Mouse (Mus musculus): ENCODE measurements at regions not wholly inside any gene's neighbourhood (a gene's known extent, or its start where the extent isn't known, plus 50 kb on each side); places are given as distances from the start of the nearest gene placed in this dataset.

GRCm38 (mm10) chr3:120047238-120047637, 263.0 kb upstream of the Ptbp2 start:
- WGBS, result 92% methylated on average over 3 of the region's 3 CpGs
- no peak overlapping the region for H3K4me2 ChIP-seq (ENCODE audit: low read length)
- DNase-seq (ENCODE audit: low spot score), result no peak

GRCm38 (mm10) chr3:120037526-120037925, 253.3 kb upstream of the Ptbp2 start:
- Histone ChIP-seq H3K36me3 (ENCODE audit: control insufficient read depth, insufficient read depth, low read length) (no peaks in the 10 kb centered on the region), H3K9me3 (ENCODE audit: control insufficient read depth, low read length) (no peaks in the 10 kb centered on the region), H3K4me3 (ENCODE audit: low read depth, low read length) (no peak overlapping the region), H3K4me1 (replicated peaks; ENCODE audit: control insufficient read depth, insufficient read depth, low read length) (no peaks in the 10 kb centered on the region), H3K9ac (ENCODE audit: low read length) (no peak overlapping the region), H3K27ac (ENCODE audit: low read depth) (no peak overlapping the region), H3K27me3 (replicated peaks; ENCODE audit: control insufficient read depth, insufficient read depth, low read length) (no peaks in the 10 kb centered on the region), H3K4me2 (ENCODE audit: low read length) (no peak overlapping the region)
- ATAC-seq (replicated peaks; ENCODE audit: low FRiP score, low TSS enrichment, low read depth) (no peak), DNase-seq (ENCODE audit: low spot score) (no peak)
- WGBS, result 91% methylated on average over 3 of the region's 3 CpGs

More at GRCm38 (mm10) chr3:120047238-120047637, 263.0 kb upstream of the Ptbp2 start:
- no peaks in the 10 kb centered on the region for H3K36me3 ChIP-seq (ENCODE audit: control insufficient read depth, insufficient read depth, low read length)
- H3K27ac ChIP-seq (ENCODE audit: low read depth), result no peak overlapping the region
- no peaks in the 10 kb centered on the region for H3K27me3 ChIP-seq (replicated peaks; ENCODE audit: control insufficient read depth, insufficient read depth, low read length)
- no peaks in the 10 kb centered on the region for H3K9me3 ChIP-seq (ENCODE audit: control insufficient read depth, low read length)
- H3K4me1 ChIP-seq (replicated peaks; ENCODE audit: control insufficient read depth, insufficient read depth, low read length), result no peaks in the 10 kb centered on the region
- H3K4me3 ChIP-seq (ENCODE audit: low read depth, low read length), result no peak overlapping the region
- no peak overlapping the region for H3K9ac ChIP-seq (ENCODE audit: low read length)
- no peak for ATAC-seq (replicated peaks; ENCODE audit: low FRiP score, low TSS enrichment, low read depth)

- Histone ChIP-seq H3K27me3 (replicated peaks; ENCODE audit: control insufficient read depth, insufficient read depth, low read length) (no peaks in the 10 kb centered on the region), H3K4me3 (ENCODE audit: low read depth, low read length) (no peak overlapping the region), H3K4me2 (ENCODE audit: low read length) (no peak overlapping the region), H3K36me3 (ENCODE audit: control insufficient read depth, insufficient read depth, low read length) (no peaks in the 10 kb centered on the region), H3K4me1 (replicated peaks; ENCODE audit: control insufficient read depth, insufficient read depth, low read length) (no peaks in the 10 kb centered on the region), H3K27ac (ENCODE audit: low read depth) (no peak overlapping the region), H3K9ac (ENCODE audit: low read length) (no peak overlapping the region), H3K9me3 (ENCODE audit: control insufficient read depth, low read length) (no peaks in the 10 kb centered on the region)
- 90% methylated on average over 10 of the region's 10 CpGs for WGBS
- no peak for ATAC-seq (replicated peaks; ENCODE audit: low FRiP score, low TSS enrichment, low read depth)
- DNase-seq (ENCODE audit: low spot score), result no peak
Observed at GRCm38 (mm10) chr3:120019826-120020683, 235.8 kb upstream of the Ptbp2 start.

- H3K4me3 ChIP-seq (ENCODE audit: low read depth, low read length), result no peak overlapping the region
- no peaks in the 10 kb centered on the region for H3K4me1 ChIP-seq (replicated peaks; ENCODE audit: control insufficient read depth, insufficient read depth, low read length)
- no peak overlapping the region for H3K9ac ChIP-seq (ENCODE audit: low read length)
- no peak for ATAC-seq (replicated peaks; ENCODE audit: low FRiP score, low TSS enrichment, low read depth)
- no peak for DNase-seq (ENCODE audit: low spot score)
- 87% methylated on average over 7 of the region's 7 CpGs for WGBS
- no peaks in the 10 kb centered on the region for H3K27me3 ChIP-seq (replicated peaks; ENCODE audit: control insufficient read depth, insufficient read depth, low read length)
- no peaks in the 10 kb centered on the region for H3K36me3 ChIP-seq (ENCODE audit: control insufficient read depth, insufficient read depth, low read length)
- H3K4me2 ChIP-seq (ENCODE audit: low read length), result no peak overlapping the region
- no peaks in the 10 kb centered on the region for H3K9me3 ChIP-seq (ENCODE audit: control insufficient read depth, low read length)
- no peak overlapping the region for H3K27ac ChIP-seq (ENCODE audit: low read depth)
Observed at GRCm38 (mm10) chr3:120015376-120015775, 231.1 kb upstream of the Ptbp2 start.

- Histone ChIP-seq H3K4me2 (ENCODE audit: low read length) (no peak overlapping the region), H3K27ac (ENCODE audit: low read depth) (no peak overlapping the region), H3K27me3 (replicated peaks; ENCODE audit: control insufficient read depth, insufficient read depth, low read length) (no peaks in the 10 kb centered on the region), H3K4me1 (replicated peaks; ENCODE audit: control insufficient read depth, insufficient read depth, low read length) (no peaks in the 10 kb centered on the region), H3K36me3 (ENCODE audit: control insufficient read depth, insufficient read depth, low read length) (no peaks in the 10 kb centered on the region), H3K9me3 (ENCODE audit: control insufficient read depth, low read length) (no peaks in the 10 kb centered on the region), H3K4me3 (ENCODE audit: low read depth, low read length) (no peak overlapping the region), H3K9ac (ENCODE audit: low read length) (no peak overlapping the region)
- 18% methylated on average over 3 of the region's 3 CpGs for WGBS
- ATAC-seq (replicated peaks; ENCODE audit: low FRiP score, low TSS enrichment, low read depth), result no peak
- DNase-seq (ENCODE audit: low spot score), result no peak
Observed at GRCm38 (mm10) chr3:120011861-120012260, 227.6 kb upstream of the Ptbp2 start.

- ATAC-seq (replicated peaks; ENCODE audit: low FRiP score, low TSS enrichment, low read depth) (no peak), DNase-seq (ENCODE audit: low spot score) (no peak)
- Histone ChIP-seq H3K9ac (ENCODE audit: low read length) (no peak overlapping the region), H3K4me2 (ENCODE audit: low read length) (no peak overlapping the region), H3K9me3 (ENCODE audit: control insufficient read depth, low read length) (no peaks in the 10 kb centered on the region), H3K27ac (ENCODE audit: low read depth) (no peak overlapping the region), H3K27me3 (replicated peaks; ENCODE audit: control insufficient read depth, insufficient read depth, low read length) (no peaks in the 10 kb centered on the region), H3K4me1 (replicated peaks; ENCODE audit: control insufficient read depth, insufficient read depth, low read length) (no peaks in the 10 kb centered on the region), H3K4me3 (ENCODE audit: low read depth, low read length) (no peak overlapping the region), H3K36me3 (ENCODE audit: control insufficient read depth, insufficient read depth, low read length) (no peaks in the 10 kb centered on the region)
- WGBS, result 81% methylated on average over 3 of the region's 3 CpGs
Observed at GRCm38 (mm10) chr3:120008110-120008509, 223.8 kb upstream of the Ptbp2 start.

GRCm38 (mm10) chr3:120004588-120004987, 220.3 kb upstream of the Ptbp2 start:
- Histone ChIP-seq H3K27me3 (replicated peaks; ENCODE audit: control insufficient read depth, insufficient read depth, low read length) (no peaks in the 10 kb centered on the region), H3K9ac (ENCODE audit: low read length) (no peak overlapping the region), H3K4me3 (ENCODE audit: low read depth, low read length) (no peak overlapping the region), H3K36me3 (ENCODE audit: control insufficient read depth, insufficient read depth, low read length) (no peaks in the 10 kb centered on the region), H3K9me3 (ENCODE audit: control insufficient read depth, low read length) (no peaks in the 10 kb centered on the region), H3K27ac (ENCODE audit: low read depth) (no peak overlapping the region), H3K4me2 (ENCODE audit: low read length) (no peak overlapping the region), H3K4me1 (replicated peaks; ENCODE audit: control insufficient read depth, insufficient read depth, low read length) (no peaks in the 10 kb centered on the region)
- no peak for ATAC-seq (replicated peaks; ENCODE audit: low FRiP score, low TSS enrichment, low read depth)
- WGBS, result 87% methylated on average over 3 of the region's 3 CpGs
- DNase-seq (ENCODE audit: low spot score), result no peak

- Histone ChIP-seq H3K4me3 (ENCODE audit: low read depth, low read length) (no peak overlapping the region), H3K9me3 (ENCODE audit: control insufficient read depth, low read length) (no peaks in the 10 kb centered on the region), H3K9ac (ENCODE audit: low read length) (no peak overlapping the region), H3K36me3 (ENCODE audit: control insufficient read depth, insufficient read depth, low read length) (no peaks in the 10 kb centered on the region), H3K4me1 (replicated peaks; ENCODE audit: control insufficient read depth, insufficient read depth, low read length) (no peaks in the 10 kb centered on the region), H3K27me3 (replicated peaks; ENCODE audit: control insufficient read depth, insufficient read depth, low read length) (no peaks in the 10 kb centered on the region), H3K27ac (ENCODE audit: low read depth) (no peak overlapping the region), H3K4me2 (ENCODE audit: low read length) (no peak overlapping the region)
- DNase-seq (ENCODE audit: low spot score), result no peak
- no peak for ATAC-seq (replicated peaks; ENCODE audit: low FRiP score, low TSS enrichment, low read depth)
- 52% methylated on average over 5 of the region's 5 CpGs for WGBS
Observed at GRCm38 (mm10) chr3:120000281-120000680, 216.0 kb upstream of the Ptbp2 start.

Data from intestine, embryonic 14.5 days (tissue).